Mouse (Mus musculus) heart, embryonic 11.5 days (tissue): ENCODE data around the gene Olfr1047. TPM values are rescaled to one million over a fixed set of nuclear protein-coding genes. Genes with fewer than 3 reads are reported as not detected.

Experiments
- ATAC-seq: fragments of 200-750 bp; cut with Nextera tagmentation; replicated peaks from 2 replicates; pipeline ENCODE4 v1.8.0; 2017; ENCODE audit warnings: moderate library complexity; ENCODE audit not compliant: insufficient number of reproducible peaks, low FRiP score, low TSS enrichment
- H3K27ac ChIP-seq: fragments of 300-500 bp; sonication (generic); 2 replicates; pipeline ENCODE4 v1.5.1; 2014; ENCODE audit warnings: mild to moderate bottlenecking, low read depth, low read length
- H3K27me3 ChIP-seq: fragments of 300-500 bp; sonication (generic); 2 replicates; pipeline ENCODE4 v1.6.1; 2014; ENCODE audit warnings: mild to moderate bottlenecking, low read length, mixed read lengths; ENCODE audit not compliant: control insufficient read depth, insufficient read depth
- H3K36me3 ChIP-seq: fragments of 300-500 bp; sonication (generic); 2 replicates; pipeline ENCODE4 v1.6.1; 2014; ENCODE audit warnings: mild to moderate bottlenecking, low read length, moderate library complexity, mixed read lengths; ENCODE audit not compliant: control insufficient read depth, insufficient read depth
- H3K4me1 ChIP-seq: fragments of 300-500 bp; sonication (generic); 2 replicates; pipeline ENCODE4 v1.6.1; 2014; ENCODE audit warnings: low read length; ENCODE audit not compliant: control insufficient read depth, insufficient read depth
- H3K4me2 ChIP-seq: fragments of 300-500 bp; sonication (generic); 2 replicates; pipeline ENCODE4 v1.6.1; 2014; ENCODE audit warnings: mild to moderate bottlenecking, moderate library complexity
- H3K4me3 ChIP-seq: fragments of 300-500 bp; sonication (generic); 2 replicates; pipeline ENCODE4 v1.5.1; 2014; ENCODE audit warnings: low read depth, low read length
- H3K9ac ChIP-seq: fragments of 300-500 bp; sonication (generic); 2 replicates; pipeline ENCODE4 v1.6.1; 2014; ENCODE audit warnings: mild to moderate bottlenecking, low read depth, low read length, moderate library complexity
- H3K9me3 ChIP-seq: fragments of 300-500 bp; sonication (generic); replicated peaks from 2 replicates; pipeline ENCODE4 v1.6.1; 2016; ENCODE audit warnings: low read length; ENCODE audit not compliant: control insufficient read depth
- polyA plus RNA-seq: library from polyadenylated mRNA; unstranded; fragments of >200 nt; fragmentation: Nextera tagmentation; extraction: Ambion mirVana; gene quantifications from 2 replicates; pipeline ENCODE4 v1.2.1, GENCODE M21; 2014

Gene Olfr1047
- polyA plus RNA-seq, 1 experiment from 2014 or later: not detected

DNA sequence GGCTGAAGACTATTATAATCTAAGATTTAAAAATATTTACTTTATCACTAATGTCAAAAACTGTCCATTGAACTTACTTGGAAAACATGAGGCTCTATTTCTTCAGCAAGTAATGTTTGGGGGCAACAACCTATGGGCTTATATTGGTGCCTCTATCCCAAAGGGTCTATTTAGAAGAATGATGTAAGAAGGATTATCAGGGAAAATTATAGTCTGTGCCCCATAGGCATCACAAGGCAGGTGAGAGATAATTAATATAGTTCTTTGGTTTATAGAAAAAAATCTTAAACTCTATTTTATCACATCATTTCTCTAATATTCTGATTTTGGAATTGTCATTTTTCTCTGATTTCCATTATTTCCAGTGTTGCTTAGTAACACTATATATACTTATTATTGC, 53.5 kb downstream of the Olfr1047 start, which contains the start of gene Olfr1044:
TSS of gene Olfr1044 (minus strand) at position 101 of the 400 bp plus-strand sequence.
- no peak within 1 kb of the TSS for H3K4me2 ChIP-seq
- no peaks in the 10 kb centered on the region for H3K4me1 ChIP-seq
- no peak within 1 kb of the TSS for H3K9ac ChIP-seq
- no peak within 1 kb of the TSS for H3K4me3 ChIP-seq
- ATAC-seq: no peak
- no peaks in the 10 kb centered on the region for H3K9me3 ChIP-seq
- H3K36me3 ChIP-seq: no peaks in the 10 kb centered on the region
- H3K27ac ChIP-seq: no peak within 1 kb of the TSS
- H3K27me3 ChIP-seq: no peaks in the 10 kb centered on the region

Other genes with a start within 250 kb of the Olfr1047 start
- not detected in 2 replicates for gene Olfr1031, start 241.1 kb downstream of the Olfr1047 start, polyA plus RNA-seq
- not detected in 2 replicates for gene Olfr1032, start 225.9 kb downstream of the Olfr1047 start, polyA plus RNA-seq
- gene Olfr1033, start 210.8 kb downstream of the Olfr1047 start, polyA plus RNA-seq: 0.34 TPM in 1 of 2 replicates, not detected in the other
- gene Olfr1034, start 185.5 kb downstream of the Olfr1047 start, polyA plus RNA-seq: not detected in 2 replicates
- gene Olfr1036, start 157.4 kb downstream of the Olfr1047 start, polyA plus RNA-seq: not detected in 2 replicates
- gene Olfr1037, start 144.0 kb downstream of the Olfr1047 start, polyA plus RNA-seq: not detected in 2 replicates
- gene Olfr1039, start 95.5 kb downstream of the Olfr1047 start, polyA plus RNA-seq: not detected in 2 replicates
- gene Olfr1040, start 84.7 kb downstream of the Olfr1047 start, polyA plus RNA-seq: not detected in 2 replicates
- not detected in 2 replicates for gene Olfr1042, start 69.6 kb downstream of the Olfr1047 start, polyA plus RNA-seq
- not detected in 2 replicates for gene Olfr1043, start 63.9 kb downstream of the Olfr1047 start, polyA plus RNA-seq
- not detected in 2 replicates for gene Olfr1044, start 53.6 kb downstream of the Olfr1047 start, polyA plus RNA-seq
- gene Olfr52, start 45.7 kb downstream of the Olfr1047 start, polyA plus RNA-seq: not detected in 2 replicates
- gene Olfr1045, start 28.4 kb downstream of the Olfr1047 start, polyA plus RNA-seq: not detected in 2 replicates
- gene Olfr1046, start 12.1 kb downstream of the Olfr1047 start, polyA plus RNA-seq: not detected in 2 replicates
- not detected in 2 replicates for gene Olfr1048, start 8.9 kb upstream of the Olfr1047 start, polyA plus RNA-seq
- not detected in 2 replicates for gene Olfr1049, start 26.9 kb upstream of the Olfr1047 start, polyA plus RNA-seq
- gene Olfr1051, start 47.7 kb upstream of the Olfr1047 start, polyA plus RNA-seq: not detected in 2 replicates
- not detected in 2 replicates for gene Olfr1052, start 61.1 kb upstream of the Olfr1047 start, polyA plus RNA-seq
- gene Olfr1053, start 83.9 kb upstream of the Olfr1047 start, polyA plus RNA-seq: not detected in 2 replicates
- not detected in 2 replicates for gene Olfr1054, start 104.0 kb upstream of the Olfr1047 start, polyA plus RNA-seq
- gene Olfr1055, start 118.9 kb upstream of the Olfr1047 start, polyA plus RNA-seq: not detected in 2 replicates
- not detected in 2 replicates for gene Olfr1056, start 131.1 kb upstream of the Olfr1047 start, polyA plus RNA-seq
- gene Olfr1057, start 147.0 kb upstream of the Olfr1047 start, polyA plus RNA-seq: not detected in 2 replicates
- not detected in 2 replicates for gene Olfr1058, start 157.2 kb upstream of the Olfr1047 start, polyA plus RNA-seq
- not detected in 2 replicates for gene Olfr1061, start 182.6 kb upstream of the Olfr1047 start, polyA plus RNA-seq
- gene Olfr1062, start 195.3 kb upstream of the Olfr1047 start, polyA plus RNA-seq: not detected in 2 replicates
- gene Olfr1065, start 219.2 kb upstream of the Olfr1047 start, polyA plus RNA-seq: not detected in 2 replicates
- not detected in 2 replicates for gene Olfr1066, start 224.9 kb upstream of the Olfr1047 start, polyA plus RNA-seq